Mouse (Mus musculus) MEL (cell line): ENCODE results near the gene Zbp1. TPM values are rescaled to one million over a fixed set of nuclear protein-coding genes. Genes with fewer than 3 reads are reported as not detected.

Experiments used
- DNase-seq: peaks from one replicate; pipeline ENCODE4 v3.0.0; 2011; ENCODE audit warnings: low read depth, low spot score
- H3K27ac ChIP-seq: 2 replicates; pipeline ENCODE4 v1.5.1; 2012; ENCODE audit warnings: low read depth, mild to moderate bottlenecking, control low read depth, low read length, moderate library complexity; ENCODE audit not compliant: control insufficient read depth
- H3K27me3 ChIP-seq, 2 experiments: fragments of 150-350 bp in 1 of 2; sonication (generic) in 1 of 2; 2 replicates each; pipeline ENCODE4 v1.6.1; 2012; ENCODE audit warnings: low read length in 2 of 2, mild to moderate bottlenecking in 2 of 2, improper control_type of control experiment in 1 of 2, moderate library complexity in 1 of 2; ENCODE audit not compliant: insufficient read depth in 2 of 2, control insufficient read depth in 1 of 2
- H3K36me3 ChIP-seq, 2 experiments: 2 replicates each; pipeline ENCODE4 v1.6.1; 2012 to 2014; ENCODE audit warnings: low read length in 2 of 2, improper control_type of control experiment in 1 of 2, inconsistent platforms in 1 of 2, mild to moderate bottlenecking in 1 of 2; ENCODE audit not compliant: insufficient read depth in 2 of 2, control insufficient read depth in 1 of 2
- H3K4me1 ChIP-seq, 2 experiments: fragments of 150-350 bp in 1 of 2; sonication (generic) in 1 of 2; 2 replicates each; pipeline ENCODE4 v1.6.1; 2012; ENCODE audit warnings: low read length in 2 of 2, improper control_type of control experiment in 1 of 2, mild to moderate bottlenecking in 1 of 2; ENCODE audit not compliant: insufficient read depth in 2 of 2, control insufficient read depth in 1 of 2
- H3K4me3 ChIP-seq, 2 experiments: fragments of 150-350 bp in 1 of 2; sonication (generic) in 1 of 2; 2 replicates each; pipeline ENCODE4 v1.5.1; 2012; ENCODE audit warnings: low read depth in 2 of 2, low read length in 2 of 2, mild to moderate bottlenecking in 2 of 2, moderate library complexity in 2 of 2, control low read depth in 1 of 2, improper control_type of control experiment in 1 of 2; ENCODE audit not compliant: control insufficient read depth in 1 of 2, insufficient read depth in 1 of 2
- H3K79me2 ChIP-seq: 2 replicates; pipeline ENCODE4 v1.6.1; 2012; ENCODE audit warnings: mild to moderate bottlenecking, low read length, moderate library complexity; ENCODE audit not compliant: control insufficient read depth, poor library complexity, insufficient read depth
- H3K9ac ChIP-seq: 2 replicates; pipeline ENCODE4 v1.6.1; 2012; ENCODE audit warnings: low read depth, mild to moderate bottlenecking, control low read depth, low read length, moderate library complexity; ENCODE audit not compliant: control insufficient read depth, poor library complexity, severe bottlenecking
- H3K9me3 ChIP-seq: fragments of 150-350 bp; sonication (generic); replicated peaks from 2 replicates; pipeline ENCODE4 v1.6.1; 2012; ENCODE audit warnings: mild to moderate bottlenecking, low read length, improper control_type of control experiment, moderate library complexity; ENCODE audit not compliant: insufficient read depth
- BHLHE40 ChIP-seq: IDR thresholded peaks from 2 replicates; pipeline ENCODE4 v1.6.1; 2012; ENCODE audit warnings: low read depth, mild to moderate bottlenecking, inconsistent platforms, low read length, improper control_type of control experiment, borderline replicate concordance
- CHD1 ChIP-seq: IDR thresholded peaks from 2 replicates; pipeline ENCODE4 v1.6.1; 2012; ENCODE audit warnings: low read depth, mild to moderate bottlenecking, inconsistent platforms, low read length, improper control_type of control experiment
- CHD2 ChIP-seq: IDR thresholded peaks from 2 replicates; pipeline ENCODE4 v1.6.1; 2011; ENCODE audit warnings: low read length, improper control_type of control experiment
- CTCF ChIP-seq, 3 experiments: IDR thresholded peaks in 2 of 3; conservative IDR thresholded peaks in 1 of 3; 2 replicates each; pipeline ENCODE4 v1.5.1; 2011 to 2012; ENCODE audit warnings: low read length in 3 of 3, low read depth in 2 of 3, mild to moderate bottlenecking in 2 of 3, improper control_type of control experiment in 1 of 3, inconsistent platforms in 1 of 3, mixed read lengths in 1 of 3, moderate library complexity in 1 of 3; ENCODE audit not compliant: control insufficient read depth in 1 of 3, insufficient read depth in 1 of 3, poor library complexity in 1 of 3, severe bottlenecking in 1 of 3
- E2F4 ChIP-seq: IDR thresholded peaks from 2 replicates; pipeline ENCODE4 v1.6.1; 2011; ENCODE audit warnings: low read depth, low read length, improper control_type of control experiment, borderline replicate concordance
- ELF1 ChIP-seq: IDR thresholded peaks from 2 replicates; pipeline ENCODE4 v1.6.1; 2014; ENCODE audit warnings: low read depth, mild to moderate bottlenecking, inconsistent platforms, low read length, improper control_type of control experiment, moderate library complexity
- ETS1 ChIP-seq: IDR thresholded peaks from 2 replicates; pipeline ENCODE4 v1.6.1; 2012; ENCODE audit warnings: low read depth, mild to moderate bottlenecking, inconsistent platforms, low read length, improper control_type of control experiment, moderate library complexity
- GATA1 ChIP-seq: IDR thresholded peaks from 2 replicates; pipeline ENCODE4 v1.6.1; 2011; ENCODE audit warnings: low read depth, low read length, improper control_type of control experiment
- JUND ChIP-seq: IDR thresholded peaks from 2 replicates; pipeline ENCODE4 v1.6.1; 2011; ENCODE audit warnings: low read depth, mild to moderate bottlenecking, improper control_type of control experiment, low read length
- KAT2A ChIP-seq: conservative IDR thresholded peaks from 2 replicates; pipeline ENCODE4 v1.6.1; 2012; ENCODE audit warnings: low read depth, low read length, improper control_type of control experiment, inconsistent platforms
- MAFK ChIP-seq: IDR thresholded peaks from 2 replicates; pipeline ENCODE4 v1.6.1; 2011; ENCODE audit warnings: low read depth, mild to moderate bottlenecking, low read length, improper control_type of control experiment, borderline replicate concordance
- MEF2A ChIP-seq: IDR thresholded peaks from 2 replicates; pipeline ENCODE4 v1.6.1; 2014; ENCODE audit warnings: low read depth, mild to moderate bottlenecking, inconsistent platforms, low read length, improper control_type of control experiment; ENCODE audit not compliant: poor library complexity, insufficient replicate concordance, severe bottlenecking; ENCODE audit errors: extremely low read depth
- MXI1 ChIP-seq: IDR thresholded peaks from 2 replicates; pipeline ENCODE4 v1.6.1; 2011; ENCODE audit warnings: mild to moderate bottlenecking, low read depth, low read length, improper control_type of control experiment
- MYB ChIP-seq: IDR thresholded peaks from 2 replicates; pipeline ENCODE4 v1.6.1; 2011; ENCODE audit warnings: mild to moderate bottlenecking, low read depth, low read length, improper control_type of control experiment
- NELFE ChIP-seq: IDR thresholded peaks from 2 replicates; pipeline ENCODE4 v1.6.1; 2011; ENCODE audit warnings: low read depth, low read length, improper control_type of control experiment
- NRF1 ChIP-seq: IDR thresholded peaks from 2 replicates; pipeline ENCODE4 v1.6.1; 2014; ENCODE audit warnings: low read depth, mild to moderate bottlenecking, inconsistent platforms, low read length, improper control_type of control experiment, moderate library complexity; ENCODE audit not compliant: poor library complexity, insufficient read depth, severe bottlenecking
- POLR2AphosphoS5 ChIP-seq: IDR thresholded peaks from 2 replicates; pipeline ENCODE4 v1.6.1; 2012; ENCODE audit warnings: low read depth, borderline replicate concordance, mild to moderate bottlenecking, inconsistent platforms, low read length, moderate library complexity, mixed read lengths
- RAD21 ChIP-seq: IDR thresholded peaks from 2 replicates; pipeline ENCODE4 v1.6.1; 2011; ENCODE audit warnings: mild to moderate bottlenecking, low read depth, low read length, improper control_type of control experiment
- UBTF ChIP-seq: IDR thresholded peaks from 2 replicates; pipeline ENCODE4 v1.6.1; 2012; ENCODE audit warnings: low read depth, mild to moderate bottlenecking, inconsistent platforms, low read length, improper control_type of control experiment, moderate library complexity, borderline replicate concordance; ENCODE audit not compliant: insufficient read depth
- ZC3H11A ChIP-seq: IDR thresholded peaks from 2 replicates; pipeline ENCODE4 v1.6.1; 2012; ENCODE audit warnings: low read depth, mild to moderate bottlenecking, inconsistent platforms, low read length, improper control_type of control experiment
- ZNF384 ChIP-seq: IDR thresholded peaks from 2 replicates; pipeline ENCODE4 v1.6.1; 2012; ENCODE audit warnings: low read depth, mild to moderate bottlenecking, inconsistent platforms, low read length, improper control_type of control experiment
- polyA plus RNA-seq, 2 experiments: library from polyadenylated mRNA; stranded (reverse) in 1 of 2; unstranded in 1 of 2; fragments of >175 nt in 1 of 2; fragments of >200 nt in 1 of 2; gene quantifications; 2 replicates each; pipeline versions ENCODE4 v1.2.1 to v1.2.4; 2012; ENCODE audit warnings: low replicate concordance in 2 of 2, low read depth in 1 of 2; ENCODE audit not compliant: insufficient read length in 2 of 2, insufficient read depth in 1 of 2, missing spikeins in 1 of 2
- total RNA-seq: library from RNA; depleted of rRNA; stranded (reverse); fragments of 300-350 nt; gene quantifications from 2 replicates; pipeline ENCODE4 v1.2.3, GENCODE M21; 2012

Zbp1 gene
- total and polyA plus RNA-seq, 3 experiments, result not detected

- no peak for DNase-seq
- no peak overlapping the region for H3K4me3 ChIP-seq
- H3K36me3 ChIP-seq, result no peaks in the 10 kb centered on the region
- no peaks in the 10 kb centered on the region for H3K9me3 ChIP-seq
- TF ChIP-seq E2F4, result no peak
- no peak for TF ChIP-seq ZC3H11A
- no peak for TF ChIP-seq RAD21
- H3K79me2 ChIP-seq, result no peaks in the 10 kb centered on the region
- no peaks in the 10 kb centered on the region for H3K27me3 ChIP-seq
- H3K4me1 ChIP-seq, result no peaks in the 10 kb centered on the region
- no peak overlapping the region for H3K9ac ChIP-seq
- H3K27ac ChIP-seq, result no peak overlapping the region
Measured at GRCm38 (mm10) chr2:173240738-173241137, 22.0 kb upstream of the Zbp1 start.

DNA sequence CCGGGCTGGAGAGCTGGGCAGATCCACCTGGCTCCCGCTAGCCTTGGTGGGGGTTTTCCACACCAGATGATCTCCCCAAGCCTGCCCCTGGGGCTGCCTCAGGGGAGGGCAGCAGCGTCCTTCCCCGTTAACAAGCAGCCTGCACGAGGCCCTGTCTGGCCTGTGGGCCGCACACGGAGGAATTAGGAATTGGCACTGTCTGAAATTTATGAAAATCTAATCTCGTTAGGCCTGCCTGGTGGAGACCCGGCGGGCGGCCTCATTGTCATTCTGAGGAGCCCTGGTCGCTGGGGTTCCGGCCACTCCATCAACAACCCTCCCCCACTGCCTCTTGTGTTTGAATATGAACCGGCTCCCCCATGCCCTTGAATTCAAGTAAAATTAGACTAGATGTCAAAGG, 19.8 kb upstream of the Zbp1 start:
- Histone ChIP-seq H3K27me3 (no peaks in the 10 kb centered on the region), H3K36me3 (no peaks in the 10 kb centered on the region), H3K9me3 (no peaks in the 10 kb centered on the region), H3K4me1 (no peaks in the 10 kb centered on the region), H3K27ac (no peak overlapping the region), H3K79me2 (no peaks in the 10 kb centered on the region), H3K9ac (no peak overlapping the region), H3K4me3 (no peak overlapping the region)
- no peak for DNase-seq
- no peak for TF ChIP-seq NRF1
- TF ChIP-seq CTCF (IDR thresholded peaks at IDR 0.05 in 2 of 3, conservative IDR thresholded peaks at IDR 0.05 in 1 of 3; ENCODE audit: control insufficient read depth in 1 of 3, insufficient read depth in 1 of 3, low read depth in 2 of 3, low read length in 3 of 3, poor library complexity in 1 of 3, severe bottlenecking in 1 of 3), result no peak
- TF ChIP-seq UBTF, result no peak
- TF ChIP-seq MXI1, result no peak
- no peak for TF ChIP-seq MEF2A
- TF ChIP-seq MAFK, result no peak
- no peak for TF ChIP-seq GATA1
- TF ChIP-seq MYB, result no peak
- no peak for TF ChIP-seq KAT2A
- no peak for TF ChIP-seq CHD1
- no peak for TF ChIP-seq JUND
- TF ChIP-seq BHLHE40, result no peak
- no peak for TF ChIP-seq ELF1
- TF ChIP-seq NELFE, result no peak
- TF ChIP-seq POLR2AphosphoS5, result no peak
- TF ChIP-seq ETS1, result no peak
- no peak for TF ChIP-seq ZNF384
- no peak for TF ChIP-seq CHD2
